Mouse (Mus musculus): ENCODE measurements at regions not wholly inside any gene's neighbourhood (a gene's known extent, or its start where the extent isn't known, plus 50 kb on each side); places are given as distances from the start of the nearest gene placed in this dataset.

DNA sequence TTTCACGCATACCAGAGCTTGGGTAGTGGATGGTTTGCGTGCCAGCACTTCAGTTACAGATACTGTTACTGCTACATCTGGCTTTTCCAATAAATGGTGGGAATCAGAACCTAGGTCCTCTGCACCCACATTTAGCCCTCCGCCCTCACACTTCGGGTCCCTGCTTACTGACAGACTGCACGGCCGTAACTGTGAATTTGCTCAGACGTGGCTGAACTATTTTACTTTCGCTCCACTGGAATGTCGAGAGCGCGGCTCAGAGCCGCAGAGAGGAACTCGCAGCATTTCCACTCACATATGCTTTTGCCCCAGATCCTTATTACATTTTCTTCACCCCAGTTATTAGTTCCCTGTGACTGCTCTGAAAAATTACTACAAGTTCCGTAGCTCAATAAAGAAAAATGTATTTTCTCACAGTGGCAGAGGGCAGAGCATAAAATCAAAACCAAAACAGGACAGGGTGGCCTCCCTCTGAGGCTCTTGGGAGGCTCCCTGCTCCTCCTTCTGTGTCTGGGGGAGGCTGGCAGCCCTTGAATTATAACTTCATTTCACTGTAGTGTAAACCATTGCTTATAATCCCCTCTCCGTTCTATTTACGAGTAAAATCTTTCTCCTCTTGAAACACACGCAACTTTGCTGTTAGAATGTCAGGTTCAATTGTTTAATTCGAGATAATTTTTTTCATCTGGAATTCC, 1024.7 kb downstream of the Fam19a2 start:
- Histone ChIP-seq H3K27me3 (ENCODE audit: control insufficient read depth, insufficient read depth, low read depth, low read length) (no peaks in the 10 kb centered on the region), H3K4me2 (ENCODE audit: low read depth, low read length) (peak overlapping the region; percentile 49), H3K4me3 (ENCODE audit: low read length) (peak overlapping the region; percentile 40), H3K36me3 (ENCODE audit: control insufficient read depth, insufficient read depth, low read length) (no peaks in the 10 kb centered on the region), H3K9ac (ENCODE audit: low read length) (peak overlapping the region; percentile 24), H3K4me1 (replicated peaks; ENCODE audit: control insufficient read depth, insufficient read depth, low read length) (no peaks in the 10 kb centered on the region), H3K27ac (ENCODE audit: low read length) (peak overlapping the region; percentile 80), H3K9me3 (ENCODE audit: control insufficient read depth, low read length) (no peaks in the 10 kb centered on the region)
- peak; percentile 89 for ATAC-seq (ENCODE audit: low read depth)
- WGBS, result 40% methylated on average over 18 of the region's 18 CpGs

DNA sequence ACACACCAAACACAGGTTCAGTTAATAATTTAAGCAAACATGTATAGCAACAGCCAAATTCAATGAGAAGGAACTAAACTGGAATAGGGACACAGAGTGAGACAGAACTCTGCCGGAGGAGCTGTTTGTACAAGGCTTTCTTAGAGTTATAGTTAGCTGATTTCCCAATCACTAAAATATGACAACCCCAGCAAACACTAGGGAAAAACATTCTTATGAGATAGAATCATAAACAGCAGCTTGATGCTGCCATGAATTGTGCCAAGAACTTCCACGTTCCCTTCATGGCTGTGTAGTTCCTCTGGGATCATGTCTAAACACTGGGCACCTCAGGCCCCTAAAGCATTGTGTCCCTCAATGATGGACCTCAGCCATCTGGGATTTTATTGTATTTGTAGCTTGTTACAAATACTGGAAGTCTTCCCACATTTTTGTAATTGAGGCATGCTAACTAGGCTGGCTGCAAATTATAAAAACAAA, 1033.4 kb downstream of the Fam19a2 start:
- Histone ChIP-seq H3K27me3 (ENCODE audit: control insufficient read depth, insufficient read depth, low read depth, low read length) (no peaks in the 10 kb centered on the region), H3K9me3 (ENCODE audit: control insufficient read depth, low read length) (no peaks in the 10 kb centered on the region), H3K4me2 (ENCODE audit: low read depth, low read length) (no peak overlapping the region), H3K4me3 (ENCODE audit: low read length) (no peak overlapping the region), H3K27ac (ENCODE audit: low read length) (no peak overlapping the region), H3K36me3 (ENCODE audit: control insufficient read depth, insufficient read depth, low read length) (no peaks in the 10 kb centered on the region), H3K9ac (ENCODE audit: low read length) (no peak overlapping the region), H3K4me1 (replicated peaks; ENCODE audit: control insufficient read depth, insufficient read depth, low read length) (no peaks in the 10 kb centered on the region)
- peak; percentile 59; the same call in 1 of the 2 replicates for ATAC-seq (ENCODE audit: low read depth)
- WGBS, result 49% methylated on average over 2 of the region's 2 CpGs

GRCm38 (mm10) chr10:124304683-124305082, 1040.9 kb downstream of the Fam19a2 start:
- Histone ChIP-seq H3K9ac (ENCODE audit: low read length) (no peak overlapping the region), H3K36me3 (ENCODE audit: control insufficient read depth, insufficient read depth, low read length) (no peaks in the 10 kb centered on the region), H3K9me3 (ENCODE audit: control insufficient read depth, low read length) (no peaks in the 10 kb centered on the region), H3K27ac (ENCODE audit: low read length) (no peak overlapping the region), H3K4me3 (ENCODE audit: low read length) (no peak overlapping the region), H3K4me2 (ENCODE audit: low read depth, low read length) (no peak overlapping the region), H3K4me1 (replicated peaks; ENCODE audit: control insufficient read depth, insufficient read depth, low read length) (no peaks in the 10 kb centered on the region), H3K27me3 (ENCODE audit: control insufficient read depth, insufficient read depth, low read depth, low read length) (no peaks in the 10 kb centered on the region)
- 58% methylated on average over 1 of the region's 1 CpGs for WGBS
- no peak for ATAC-seq (ENCODE audit: low read depth)

GRCm38 (mm10) chr10:124305644-124306043, 1041.8 kb downstream of the Fam19a2 start:
- WGBS, result 81% methylated on average over 3 of the region's 3 CpGs
- Histone ChIP-seq H3K27me3 (ENCODE audit: control insufficient read depth, insufficient read depth, low read depth, low read length) (no peaks in the 10 kb centered on the region), H3K36me3 (ENCODE audit: control insufficient read depth, insufficient read depth, low read length) (no peaks in the 10 kb centered on the region), H3K4me2 (ENCODE audit: low read depth, low read length) (no peak overlapping the region), H3K4me1 (replicated peaks; ENCODE audit: control insufficient read depth, insufficient read depth, low read length) (no peaks in the 10 kb centered on the region), H3K9ac (ENCODE audit: low read length) (no peak overlapping the region), H3K27ac (ENCODE audit: low read length) (no peak overlapping the region), H3K4me3 (ENCODE audit: low read length) (no peak overlapping the region), H3K9me3 (ENCODE audit: control insufficient read depth, low read length) (no peaks in the 10 kb centered on the region)
- no peak for ATAC-seq (ENCODE audit: low read depth)

GRCm38 (mm10) chr10:124318761-124319160, 1055.0 kb downstream of the Fam19a2 start:
- Histone ChIP-seq H3K27me3 (ENCODE audit: control insufficient read depth, insufficient read depth, low read depth, low read length) (no peaks in the 10 kb centered on the region), H3K9ac (ENCODE audit: low read length) (no peak overlapping the region), H3K4me3 (ENCODE audit: low read length) (no peak overlapping the region), H3K9me3 (ENCODE audit: control insufficient read depth, low read length) (no peaks in the 10 kb centered on the region), H3K4me1 (replicated peaks; ENCODE audit: control insufficient read depth, insufficient read depth, low read length) (no peaks in the 10 kb centered on the region), H3K4me2 (ENCODE audit: low read depth, low read length) (no peak overlapping the region), H3K27ac (ENCODE audit: low read length) (no peak overlapping the region), H3K36me3 (ENCODE audit: control insufficient read depth, insufficient read depth, low read length) (no peaks in the 10 kb centered on the region)
- no peak for ATAC-seq (ENCODE audit: low read depth)
- 38% methylated on average over 1 of the region's 1 CpGs for WGBS

DNA sequence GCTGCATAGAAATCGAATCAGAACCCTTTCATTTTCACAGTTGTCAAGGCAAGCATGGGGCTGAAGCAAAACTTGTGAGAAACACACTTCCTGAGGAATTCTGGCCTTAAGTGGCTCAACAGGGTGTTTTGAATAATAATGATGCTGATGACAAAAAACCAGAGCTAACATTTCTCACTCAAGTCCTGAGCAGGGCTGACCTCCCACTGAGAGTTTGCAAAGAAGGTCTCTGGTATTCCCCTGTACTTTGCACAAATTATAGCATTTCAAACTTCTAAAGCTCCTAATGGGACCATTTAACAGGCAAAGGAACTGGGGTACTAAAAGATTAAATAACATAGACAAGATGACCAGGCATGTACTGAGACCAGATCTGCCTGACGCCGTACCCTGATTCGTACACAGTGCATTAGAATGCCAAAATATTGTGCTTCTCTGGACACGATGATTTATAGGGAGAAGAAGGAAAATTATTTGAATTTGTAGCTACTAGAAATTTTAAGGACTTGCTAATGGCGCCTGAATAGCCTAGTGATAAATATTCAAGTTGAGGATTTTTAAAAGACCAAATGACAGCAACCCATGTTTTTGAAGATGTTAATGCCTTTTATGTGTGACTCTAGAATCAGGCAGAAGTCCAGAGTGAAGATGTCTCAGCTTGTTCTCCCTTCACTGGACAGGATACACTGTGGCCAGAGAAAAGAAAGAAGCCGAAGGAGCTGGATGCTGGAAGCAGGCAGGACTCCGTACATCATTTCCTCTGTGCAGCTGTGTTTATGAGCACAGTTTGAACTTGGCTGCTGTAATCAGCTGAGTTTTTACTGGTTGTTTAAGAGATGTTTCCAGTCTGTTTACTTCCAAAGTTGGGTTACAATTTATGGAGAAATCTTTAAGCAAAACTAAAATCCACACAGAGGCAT, 1056.7 kb downstream of the Fam19a2 start:
- no peaks in the 10 kb centered on the region for H3K27me3 ChIP-seq (ENCODE audit: control insufficient read depth, insufficient read depth, low read depth, low read length)
- H3K9me3 ChIP-seq (ENCODE audit: control insufficient read depth, low read length), result no peaks in the 10 kb centered on the region
- no peaks in the 10 kb centered on the region for H3K4me1 ChIP-seq (replicated peaks; ENCODE audit: control insufficient read depth, insufficient read depth, low read length)
- no peak overlapping the region for H3K9ac ChIP-seq (ENCODE audit: low read length)
- peak; percentile 84 for ATAC-seq (ENCODE audit: low read depth)
- H3K27ac ChIP-seq (ENCODE audit: low read length), result no peak overlapping the region
- H3K36me3 ChIP-seq (ENCODE audit: control insufficient read depth, insufficient read depth, low read length), result no peaks in the 10 kb centered on the region
- 51% methylated on average over 8 of the region's 8 CpGs for WGBS
- no peak overlapping the region for H3K4me2 ChIP-seq (ENCODE audit: low read depth, low read length)
- H3K4me3 ChIP-seq (ENCODE audit: low read length), result no peak overlapping the region

GRCm38 (mm10) chr10:124332491-124332890, 1056.8 kb downstream of the Slc16a7 start:
- H3K4me3 ChIP-seq (ENCODE audit: low read length), result no peak overlapping the region
- no peak overlapping the region for H3K4me2 ChIP-seq (ENCODE audit: low read depth, low read length)
- 76% methylated on average over 1 of the region's 1 CpGs for WGBS
- no peaks in the 10 kb centered on the region for H3K9me3 ChIP-seq (ENCODE audit: control insufficient read depth, low read length)
- ATAC-seq (ENCODE audit: low read depth), result no peak
- H3K4me1 ChIP-seq (replicated peaks; ENCODE audit: control insufficient read depth, insufficient read depth, low read length), result no peaks in the 10 kb centered on the region
- no peak overlapping the region for H3K9ac ChIP-seq (ENCODE audit: low read length)
- no peak overlapping the region for H3K27ac ChIP-seq (ENCODE audit: low read length)
- H3K27me3 ChIP-seq (ENCODE audit: control insufficient read depth, insufficient read depth, low read depth, low read length), result no peaks in the 10 kb centered on the region
- no peaks in the 10 kb centered on the region for H3K36me3 ChIP-seq (ENCODE audit: control insufficient read depth, insufficient read depth, low read length)

DNA sequence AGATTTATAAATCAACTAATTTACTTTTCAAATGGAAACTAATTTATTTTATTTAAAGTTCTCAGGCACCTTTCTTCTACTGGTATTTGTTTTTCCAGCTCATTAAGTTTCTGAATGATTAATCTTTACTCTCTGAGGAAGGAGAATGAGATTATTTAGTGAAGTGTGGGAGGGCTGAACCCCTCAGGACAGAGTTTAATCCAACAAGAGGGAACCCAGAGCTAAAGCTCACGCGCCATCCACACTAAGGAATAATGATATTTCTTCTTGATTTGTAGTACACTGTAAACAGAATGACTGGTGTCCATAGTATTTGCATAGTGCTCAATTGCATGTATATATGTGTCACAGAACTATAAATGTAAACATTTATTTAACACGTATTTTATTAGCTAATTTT, 1050.3 kb downstream of the Slc16a7 start:
- Histone ChIP-seq H3K4me1 (replicated peaks; ENCODE audit: control insufficient read depth, insufficient read depth, low read length) (no peaks in the 10 kb centered on the region), H3K36me3 (ENCODE audit: control insufficient read depth, insufficient read depth, low read length) (no peaks in the 10 kb centered on the region), H3K9ac (ENCODE audit: low read length) (no peak overlapping the region), H3K27me3 (ENCODE audit: control insufficient read depth, insufficient read depth, low read depth, low read length) (no peaks in the 10 kb centered on the region), H3K9me3 (ENCODE audit: control insufficient read depth, low read length) (no peaks in the 10 kb centered on the region), H3K27ac (ENCODE audit: low read length) (no peak overlapping the region), H3K4me2 (ENCODE audit: low read depth, low read length) (no peak overlapping the region), H3K4me3 (ENCODE audit: low read length) (no peak overlapping the region)
- 79% methylated on average over 3 of the region's 3 CpGs for WGBS
- no peak for ATAC-seq (ENCODE audit: low read depth)

GRCm38 (mm10) chr10:124349300-124349699, 1040.0 kb downstream of the Slc16a7 start:
- peak; percentile 84 for ATAC-seq (ENCODE audit: low read depth)
- H3K9me3 ChIP-seq (ENCODE audit: control insufficient read depth, low read length), result no peaks in the 10 kb centered on the region
- H3K4me2 ChIP-seq (ENCODE audit: low read depth, low read length), result no peak overlapping the region
- H3K27me3 ChIP-seq (ENCODE audit: control insufficient read depth, insufficient read depth, low read depth, low read length), result no peaks in the 10 kb centered on the region
- no peak overlapping the region for H3K27ac ChIP-seq (ENCODE audit: low read length)
- H3K9ac ChIP-seq (ENCODE audit: low read length), result no peak overlapping the region
- no peak overlapping the region for H3K4me3 ChIP-seq (ENCODE audit: low read length)
- H3K4me1 ChIP-seq (replicated peaks; ENCODE audit: control insufficient read depth, insufficient read depth, low read length), result no peaks in the 10 kb centered on the region
- no peaks in the 10 kb centered on the region for H3K36me3 ChIP-seq (ENCODE audit: control insufficient read depth, insufficient read depth, low read length)
- WGBS, result 42% methylated on average over 2 of the region's 2 CpGs
